Mouse (Mus musculus): Measurements from ENCODE around the gene Slc22a16.
"Not testable (repeated sequence)": the region's sequence is repeated elsewhere in the genome, so short reads cannot be mapped to it uniquely, and the experiment has no call there.

The Slc22a16 gene

DNA sequence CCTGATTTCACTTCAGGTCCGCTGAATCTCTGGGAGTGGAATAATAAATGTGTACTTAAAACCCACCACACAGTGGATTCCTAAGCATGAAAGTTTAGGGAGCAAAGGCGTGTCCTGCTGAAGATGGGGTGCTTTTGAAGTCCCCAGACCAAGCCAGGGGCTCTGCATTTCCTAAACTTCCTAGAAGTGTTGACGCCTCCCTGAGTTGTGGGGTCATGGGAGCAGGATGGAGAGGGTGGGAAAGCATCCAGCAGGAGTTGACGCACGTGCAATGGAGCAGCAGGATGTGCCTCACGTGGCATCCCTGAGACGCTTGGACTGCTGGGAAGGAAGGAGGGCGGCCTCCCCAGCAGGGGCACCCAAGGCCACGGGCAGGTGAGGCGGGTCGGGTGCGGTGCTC is at the start of gene Slc22a16:
TSS of gene Slc22a16 (plus strand) at position 301 of the 400 bp plus-strand sequence.
- DNase-seq (ENCODE audit: low read depth) = no peak

- no peak for DNase-seq (ENCODE audit: low read depth)
Observed at GRCm38 (mm10) chr10:40521579-40521978, 48.6 kb upstream of the Slc22a16 start.

GRCm38 (mm10) chr10:40523312-40523975 is 46.7 kb upstream of the Slc22a16 start:
- no peak for DNase-seq (ENCODE audit: low read depth)

DNA sequence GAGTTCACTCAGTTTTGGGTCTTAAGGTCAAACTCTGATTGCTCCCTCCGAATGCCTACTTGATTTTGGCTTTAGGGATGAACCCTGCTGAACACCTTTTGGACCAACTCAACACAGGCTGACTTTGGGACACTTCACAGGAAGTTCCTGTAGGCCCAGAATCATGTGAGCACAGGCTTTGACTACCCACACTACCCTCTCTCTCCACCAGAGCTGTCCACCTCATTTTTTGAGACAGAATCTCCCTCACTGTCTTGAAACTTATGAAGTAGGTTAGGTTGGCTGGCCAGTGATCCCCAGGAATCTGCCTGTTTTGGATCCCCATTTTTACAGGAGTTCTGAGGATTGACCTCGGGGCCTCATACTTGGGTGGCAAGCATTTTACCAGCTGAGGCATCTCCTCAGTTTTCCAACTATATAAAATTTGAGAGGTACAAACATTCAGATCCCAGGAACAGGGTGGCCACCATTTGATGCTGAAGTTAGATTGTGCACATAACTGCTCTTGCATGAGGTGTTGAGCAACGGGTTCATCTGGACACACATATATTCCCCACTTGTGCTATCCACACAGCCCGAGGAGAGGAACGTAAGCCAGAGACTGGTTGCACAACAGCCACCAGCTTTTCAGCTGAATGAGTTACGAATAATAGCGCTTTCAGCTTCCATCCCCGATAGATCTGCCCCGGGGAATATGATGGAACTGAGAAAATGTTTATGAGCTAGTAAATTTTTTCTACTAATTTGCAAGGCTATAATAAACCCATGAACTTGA is 45.9 kb upstream of the Slc22a16 start:
- DNase-seq (ENCODE audit: low read depth) = no peak

DNA sequence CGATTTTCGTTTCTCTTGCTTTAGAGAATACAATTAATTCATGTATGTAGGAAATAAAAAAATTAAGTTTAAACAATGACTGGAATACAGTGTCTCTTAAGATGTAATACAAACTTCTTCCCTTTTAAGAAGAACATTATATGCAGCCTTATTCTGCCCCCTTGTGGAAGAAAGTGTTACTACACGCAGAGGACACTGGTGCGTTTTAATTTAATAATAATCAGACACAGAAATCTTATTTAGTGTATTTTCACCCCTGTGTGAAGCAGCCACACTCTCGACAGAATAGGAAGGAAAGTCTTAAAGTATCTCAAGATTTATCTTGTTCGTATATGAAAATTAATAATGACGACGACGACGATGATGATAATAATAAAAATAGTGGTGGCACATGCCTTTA is 45.1 kb upstream of the Slc22a16 start:
- peak; percentile 90 for DNase-seq (ENCODE audit: low read depth)

- DNase-seq (ENCODE audit: low read depth) = no peak
Observed at GRCm38 (mm10) chr10:40525616-40526155, 44.5 kb upstream of the Slc22a16 start.

- DNase-seq (ENCODE audit: low read depth) = no peak
Observed at GRCm38 (mm10) chr10:40526301-40526761, 43.8 kb upstream of the Slc22a16 start.

- DNase-seq (ENCODE audit: low read depth) = no peak
Observed at GRCm38 (mm10) chr10:40526986-40527385, 43.1 kb upstream of the Slc22a16 start.

DNA sequence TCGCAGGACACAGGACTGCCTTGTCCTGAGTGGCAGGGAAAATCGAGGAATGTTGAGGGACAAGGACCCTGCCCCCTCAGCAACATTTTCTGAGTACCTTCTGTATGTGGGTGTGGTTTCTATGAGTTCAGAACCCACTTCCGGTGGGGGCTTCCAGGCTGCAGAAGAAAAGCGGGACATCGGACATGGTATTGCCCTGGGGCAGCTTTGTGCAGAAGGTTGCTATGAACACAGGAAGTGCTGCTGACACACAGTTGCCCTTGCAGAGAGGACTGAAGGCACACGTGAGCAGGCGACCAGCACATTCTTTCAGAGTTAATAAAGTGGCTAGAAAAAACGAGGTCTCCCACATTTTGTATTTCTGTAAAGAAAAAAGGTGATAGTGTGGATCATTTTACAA is 42.6 kb upstream of the Slc22a16 start:
- peak; percentile 64 for DNase-seq (ENCODE audit: low read depth)

DNA sequence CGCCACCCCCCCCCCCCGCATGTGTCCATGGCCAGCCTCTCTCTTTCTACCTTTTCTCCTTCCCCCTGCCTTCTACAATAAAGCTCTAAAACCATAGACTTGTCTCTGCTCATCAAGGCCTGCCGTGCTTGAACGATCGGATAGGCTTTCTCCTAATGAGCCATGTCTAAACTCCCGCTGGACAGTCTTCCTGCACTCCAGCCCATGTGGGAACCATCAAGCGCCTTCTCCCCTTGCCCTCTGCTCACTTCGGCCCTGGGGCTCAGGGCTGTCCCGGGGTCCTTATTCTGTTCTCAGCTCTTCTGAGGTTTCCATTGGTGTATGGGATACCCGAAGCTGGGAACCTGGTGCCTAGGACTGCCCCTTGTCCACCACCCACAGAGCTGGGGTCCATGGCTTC is 41.5 kb upstream of the Slc22a16 start:
- DNase-seq (ENCODE audit: low read depth) = no peak

- peak; percentile 83 for DNase-seq (ENCODE audit: low read depth)
Observed at GRCm38 (mm10) chr10:40529617-40530016, 40.5 kb upstream of the Slc22a16 start.

DNA sequence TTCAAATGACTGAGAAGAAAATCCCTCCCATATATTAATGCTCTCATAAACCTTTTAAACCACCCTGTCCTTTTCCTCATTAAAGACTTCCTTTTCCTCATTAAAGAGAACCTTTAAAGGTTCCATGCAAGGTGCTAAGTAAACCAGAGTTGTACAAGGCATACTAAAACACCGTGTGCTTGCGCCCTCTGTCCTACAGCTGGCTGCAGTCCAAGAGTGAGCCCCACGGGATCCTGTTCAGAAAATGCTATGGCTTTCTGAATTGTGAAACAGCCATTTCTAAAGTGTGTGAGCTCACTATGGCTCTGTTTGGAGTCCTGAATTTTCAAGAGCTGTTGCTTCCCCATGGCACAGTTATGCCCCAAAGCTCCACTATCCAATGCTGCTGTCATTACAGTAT is 39.5 kb upstream of the Slc22a16 start:
- no peak for DNase-seq (ENCODE audit: low read depth)

GRCm38 (mm10) chr10:40532586-40532985 is 37.5 kb upstream of the Slc22a16 start:
- not testable (repeated sequence) for DNase-seq (ENCODE audit: low read depth)

- no peak for DNase-seq (ENCODE audit: low read depth)
Observed at GRCm38 (mm10) chr10:40541351-40541750, 28.8 kb upstream of the Slc22a16 start.

GRCm38 (mm10) chr10:40549317-40549716 is 20.8 kb upstream of the Slc22a16 start:
- DNase-seq (ENCODE audit: low read depth) = no peak

GRCm38 (mm10) chr10:40551801-40552200 is 18.3 kb upstream of the Slc22a16 start:
- DNase-seq (ENCODE audit: low read depth) = no peak

- DNase-seq (ENCODE audit: low read depth) = not testable (repeated sequence)
Observed at GRCm38 (mm10) chr10:40565695-40566094, 4.4 kb upstream of the Slc22a16 start.

DNA sequence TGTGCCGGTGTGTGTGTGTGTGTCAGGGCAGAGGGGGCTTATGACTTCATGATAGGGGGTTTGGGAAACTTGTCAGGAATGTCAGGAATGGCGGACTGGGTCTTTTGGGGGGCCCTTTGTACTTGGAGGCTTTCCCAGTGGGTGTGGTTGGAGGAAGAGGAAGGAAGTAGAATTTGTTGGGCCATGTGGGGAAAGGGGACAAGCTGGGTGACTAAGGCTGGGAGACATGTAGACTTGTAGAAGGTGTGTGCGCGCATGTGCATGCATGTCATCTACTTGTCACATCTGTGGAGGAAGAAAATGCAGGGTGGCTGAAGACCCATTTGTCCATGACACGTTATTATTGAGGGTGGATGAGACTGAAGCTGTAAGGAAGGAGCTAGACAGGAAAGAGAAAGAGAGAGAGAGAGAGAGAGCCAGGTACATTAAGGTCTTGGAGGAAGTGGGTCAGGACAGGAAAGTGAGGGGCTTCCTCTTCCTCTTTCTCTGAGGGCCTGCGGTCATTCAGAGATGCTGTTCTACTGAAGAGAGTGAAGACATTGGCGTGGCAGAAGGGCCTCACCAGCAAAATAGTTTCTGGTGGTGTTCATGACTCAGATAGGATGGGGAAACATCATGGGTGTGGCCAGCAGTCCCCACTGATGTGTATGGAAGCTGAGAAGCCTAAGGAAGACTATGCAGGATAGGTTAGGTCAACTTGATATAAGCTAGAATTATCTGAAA is 5.9 kb downstream of the Slc22a16 start:
- DNase-seq (ENCODE audit: low read depth) = no peak

DNA sequence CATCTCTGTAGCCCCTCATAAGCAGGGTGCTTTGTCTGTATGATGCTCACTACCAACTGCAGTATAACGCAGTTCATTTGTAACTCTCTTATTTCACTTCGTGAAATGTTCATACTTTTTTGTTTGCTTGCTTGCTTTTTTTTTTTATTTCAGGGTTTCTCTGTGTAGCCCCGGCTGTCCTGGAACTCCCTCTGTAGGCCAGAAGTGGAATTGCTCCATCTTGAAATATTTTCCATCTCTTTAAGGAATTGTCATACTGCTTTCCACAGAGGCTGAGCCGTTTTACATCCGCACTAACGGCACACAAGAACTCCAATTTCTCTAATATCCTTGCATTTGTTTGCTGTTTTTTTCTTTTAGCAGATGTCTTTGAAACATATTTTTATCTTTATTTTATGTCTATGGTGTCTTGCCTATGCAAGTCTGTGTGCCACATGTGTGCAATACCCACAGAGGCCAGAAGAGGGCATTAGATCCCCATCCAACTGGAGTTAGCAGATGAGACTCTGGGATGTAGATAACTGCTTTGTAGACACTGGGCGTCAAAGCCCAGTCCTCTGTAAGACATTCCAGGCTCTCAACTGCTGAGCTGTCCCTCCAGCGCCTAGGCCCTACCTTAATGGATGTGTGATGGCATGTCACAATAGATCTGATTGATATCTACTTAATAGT is 13.6 kb downstream of the Slc22a16 start:
- peak; percentile 29 for DNase-seq (ENCODE audit: low read depth)

DNA sequence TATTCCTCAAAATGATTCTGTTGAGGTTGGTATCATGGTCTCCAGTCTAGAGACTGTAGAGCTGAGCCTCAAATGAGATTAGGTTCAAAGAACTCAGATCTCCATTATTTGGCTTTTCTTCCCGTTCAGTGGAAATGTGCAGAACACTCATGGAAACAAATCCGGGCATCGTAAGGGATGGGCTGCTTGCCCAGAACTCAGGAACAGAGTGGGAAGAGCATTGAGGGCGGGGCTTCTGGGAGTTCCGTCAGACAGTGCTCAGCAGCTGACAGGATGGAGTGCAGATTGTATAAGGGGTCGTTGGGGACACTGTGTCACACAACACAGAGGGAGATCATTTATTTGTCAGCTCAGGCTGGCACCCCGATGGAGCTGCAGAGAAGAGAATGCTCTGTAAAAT is 22.1 kb downstream of the Slc22a16 start:
- DNase-seq (ENCODE audit: low read depth) = no peak

DNA sequence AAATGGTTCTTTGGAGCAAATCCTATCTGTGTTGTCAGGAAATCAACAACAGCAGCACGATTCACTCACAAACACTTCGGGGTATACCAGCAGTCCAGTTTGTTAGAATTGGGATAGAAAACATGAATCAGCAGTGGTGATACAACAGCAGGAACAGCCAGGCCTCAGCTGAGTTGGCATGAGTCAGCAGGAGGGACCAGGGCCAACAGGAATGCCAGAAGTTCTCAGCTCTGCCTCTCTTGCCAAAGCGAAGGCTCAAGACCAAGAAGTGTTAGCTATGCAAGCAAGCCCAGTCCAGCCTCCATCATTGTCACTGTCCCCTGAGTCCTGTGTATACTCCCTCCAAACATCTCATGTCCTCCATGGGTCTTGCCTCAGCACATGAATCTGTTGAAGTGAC is 27.0 kb downstream of the Slc22a16 start:
- DNase-seq (ENCODE audit: low read depth) = no peak

Measured in naive thymus-derived CD4-positive, alpha-beta T cell, adult 2 months (primary cell).